Mouse (Mus musculus): ENCODE data around the gene Ndufs8.

Gene Ndufs8

GRCm38 (mm10) chr19:3930262-3931057 lies 17.9 kb upstream of the Ndufs8 start:
- DNase-seq = no peak

GRCm38 (mm10) chr19:3929211-3929941 lies 16.8 kb upstream of the Ndufs8 start, which contains the start of gene Aldh3b1:
Gene Aldh3b1 (minus strand): TSS chr19:3929808.
- peak; percentile 97 to 99 for DNase-seq

GRCm38 (mm10) chr19:3928779-3929178 lies 16.2 kb upstream of the Ndufs8 start:
- DNase-seq = no peak

DNA sequence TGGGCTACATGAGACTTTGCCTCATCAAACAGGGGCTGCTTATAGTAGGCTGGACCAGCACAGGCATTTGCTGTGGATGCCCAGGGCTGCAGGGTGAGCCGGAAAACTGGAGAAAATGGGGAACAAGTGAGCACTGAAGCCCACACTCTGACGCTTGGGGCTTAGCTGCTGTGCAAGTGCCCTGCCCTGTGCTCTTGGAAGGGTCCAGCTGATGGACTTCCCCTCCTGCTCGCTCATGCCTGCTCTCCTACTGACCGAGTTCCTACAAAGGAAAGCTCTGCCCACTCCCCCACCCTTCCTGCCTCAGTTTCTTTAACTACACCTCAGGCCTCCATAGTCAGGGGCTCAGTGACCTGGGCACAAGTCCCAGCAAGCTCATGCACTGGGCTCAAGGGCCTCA lies 15.4 kb upstream of the Ndufs8 start:
- DNase-seq = no peak

- no peak for DNase-seq
These were observed 14.1 kb upstream of the Ndufs8 start for GRCm38 (mm10) chr19:3926685-3927084.

DNA sequence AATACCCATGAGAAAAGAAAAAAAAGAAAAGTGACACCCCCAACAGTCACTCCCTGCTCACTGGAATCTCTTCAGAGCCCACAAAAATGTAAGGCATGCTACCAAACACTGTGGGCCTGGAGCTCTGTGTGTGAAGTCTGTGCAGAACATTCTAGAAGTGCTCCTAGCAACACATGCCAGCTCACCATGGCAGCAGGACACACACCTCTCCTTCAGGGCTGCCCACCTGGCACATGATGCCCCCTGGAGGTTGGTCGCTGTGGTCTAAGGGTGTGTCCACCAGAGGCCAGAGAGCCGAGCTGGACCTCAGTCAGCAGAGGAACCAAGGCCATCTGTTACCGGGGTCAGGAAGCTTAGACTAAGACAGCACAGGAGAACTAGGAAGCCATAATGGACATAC lies 13.7 kb upstream of the Ndufs8 start:
- peak in 1 of 2 experiments; percentile 39 for DNase-seq

DNA sequence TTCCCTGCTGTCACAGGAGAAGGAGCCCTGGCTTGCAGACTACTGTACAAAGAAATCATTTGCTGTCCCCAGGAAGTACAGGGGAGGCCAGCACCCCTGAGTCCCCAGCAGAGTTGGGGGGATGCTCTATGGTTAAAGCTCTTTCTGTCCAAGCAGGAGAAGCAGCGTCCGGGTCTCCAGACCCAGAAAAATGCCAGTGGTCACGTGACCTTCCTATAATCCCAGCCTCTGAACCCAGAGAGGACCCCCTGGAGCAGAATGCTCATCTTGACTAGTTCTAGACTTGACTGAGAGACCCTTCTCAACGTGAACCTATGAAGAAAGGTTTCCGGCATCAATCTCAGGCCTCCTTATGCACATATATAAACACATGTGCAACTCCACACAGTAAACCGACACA lies 13.3 kb upstream of the Ndufs8 start:
- DNase-seq = no peak

GRCm38 (mm10) chr19:3924868-3925267 lies 12.3 kb upstream of the Ndufs8 start:
- DNase-seq = no peak

DNA sequence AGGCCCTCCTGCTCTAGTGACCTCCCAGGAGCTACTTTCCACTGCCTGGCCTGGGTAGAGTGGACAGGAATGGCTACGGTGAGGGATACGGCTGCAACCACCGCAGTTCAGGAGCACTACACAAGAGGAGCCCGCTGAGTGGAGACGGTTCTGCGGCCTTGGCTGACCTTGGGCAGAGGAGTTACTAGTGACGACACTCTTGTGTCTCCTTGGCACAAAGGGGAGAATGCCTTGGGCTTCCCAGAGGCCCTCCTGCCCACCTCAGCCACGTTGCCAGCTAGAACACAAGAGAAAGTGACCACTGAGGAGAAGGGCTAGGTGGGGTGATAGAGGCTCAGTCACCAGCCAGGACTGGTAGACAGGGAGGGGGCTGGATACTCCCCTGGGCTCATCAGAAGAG lies 11.6 kb upstream of the Ndufs8 start:
- no peak for DNase-seq

DNA sequence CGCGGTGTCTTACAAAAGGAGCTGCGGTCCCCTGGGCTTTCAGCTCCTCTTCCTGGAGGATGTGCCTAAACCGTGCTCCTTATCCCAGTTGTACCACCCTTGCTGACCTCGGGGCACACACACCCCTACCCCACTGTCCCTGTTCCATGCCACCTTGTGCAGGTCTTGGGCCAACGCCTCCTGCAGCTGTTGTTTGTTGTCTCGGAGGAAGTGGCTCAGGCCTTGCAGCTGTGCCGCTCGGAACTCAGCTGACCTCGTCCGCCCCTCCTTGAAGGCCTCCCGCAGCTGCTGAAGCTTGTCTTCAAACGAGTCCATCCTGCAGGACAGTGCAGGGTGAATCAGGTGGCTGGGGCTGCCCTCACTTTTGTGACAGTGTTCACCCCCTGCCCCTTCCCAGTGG lies 11.0 kb upstream of the Ndufs8 start:
- peak in 1 of 2 experiments; percentile 54 for DNase-seq

- no peak for DNase-seq
These were observed 10.2 kb upstream of the Ndufs8 start for GRCm38 (mm10) chr19:3922661-3923371.

DNA sequence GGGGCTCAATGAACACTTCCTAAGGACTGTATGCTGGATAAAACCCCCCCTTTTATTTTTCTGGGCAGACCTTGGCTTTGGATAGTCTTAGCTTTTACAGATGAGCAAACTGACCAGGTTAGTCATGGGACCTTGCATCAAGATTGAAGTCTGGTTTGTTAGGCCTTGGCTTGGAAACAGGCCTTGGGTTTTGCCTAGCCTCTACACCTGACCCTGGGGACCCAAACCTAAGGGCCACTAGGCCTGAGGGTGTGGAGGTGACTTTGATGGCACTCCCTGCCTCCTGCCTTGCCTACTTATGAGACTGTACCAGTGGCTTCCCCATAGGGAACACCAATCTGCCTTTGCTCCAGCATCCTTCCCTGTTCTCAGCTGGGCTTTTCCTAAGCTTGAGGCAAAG lies 7.4 kb upstream of the Ndufs8 start:
- no peak for DNase-seq

DNA sequence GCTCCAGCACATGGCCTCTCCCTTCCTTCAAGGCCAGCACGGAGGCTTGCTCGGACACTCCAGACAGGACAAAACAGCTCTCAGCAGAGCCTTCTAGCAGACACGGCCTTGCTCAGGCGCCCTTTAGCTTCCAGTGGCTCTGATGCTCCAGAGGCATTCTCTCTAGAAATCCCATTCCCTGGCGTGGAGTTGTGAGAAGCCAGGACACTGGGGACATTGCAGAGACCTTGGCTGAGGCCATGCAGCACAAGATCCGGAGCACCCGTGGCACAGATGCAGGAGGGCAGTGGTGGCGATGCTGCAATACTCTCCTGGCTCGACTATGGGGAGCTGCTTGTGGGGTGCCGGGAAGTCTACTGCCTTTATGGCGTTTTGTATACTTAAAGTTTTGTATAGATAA lies 4.2 kb upstream of the Ndufs8 start:
- no peak for DNase-seq

DNA sequence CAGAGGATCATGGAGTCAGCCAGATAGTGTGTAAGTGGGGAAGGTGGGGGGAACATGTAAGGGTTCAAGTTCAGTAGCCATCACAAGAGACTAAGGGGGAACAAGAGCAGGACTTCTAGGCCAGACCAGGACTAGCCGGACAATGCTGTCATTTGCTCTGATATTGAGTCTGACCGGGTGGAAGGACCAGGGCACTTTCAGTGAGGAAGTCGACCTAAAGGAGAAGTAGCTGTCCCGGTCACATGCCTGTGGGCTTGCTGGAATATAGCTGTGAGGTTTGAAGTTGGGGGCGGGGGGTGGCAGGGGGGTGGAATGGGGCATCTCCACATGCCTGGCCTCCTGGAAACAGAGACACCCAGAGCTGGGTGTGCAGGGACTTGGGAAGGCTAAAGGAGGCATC lies 2.0 kb upstream of the Ndufs8 start:
- no peak for DNase-seq

DNA sequence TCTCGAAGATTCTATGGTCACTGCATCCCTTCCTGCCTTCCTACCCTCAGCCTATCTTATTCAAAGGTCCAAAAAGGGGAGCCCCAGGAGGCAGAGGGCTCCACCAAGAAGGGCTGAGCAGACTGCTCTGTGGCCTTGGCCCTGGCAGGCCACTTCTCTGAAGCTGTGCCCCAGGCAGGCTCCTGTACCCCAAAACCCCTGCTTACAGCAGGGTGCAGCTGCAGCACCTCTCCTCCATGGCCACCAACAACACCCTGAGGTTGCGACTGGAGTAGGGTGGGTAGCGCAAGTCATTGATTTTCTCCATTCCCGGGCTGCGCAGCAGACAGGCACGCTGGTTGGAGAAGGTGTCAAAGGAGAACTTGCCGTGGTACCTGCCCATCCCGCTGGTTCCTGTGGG lies 1.1 kb upstream of the Ndufs8 start:
- DNase-seq = no peak

DNA sequence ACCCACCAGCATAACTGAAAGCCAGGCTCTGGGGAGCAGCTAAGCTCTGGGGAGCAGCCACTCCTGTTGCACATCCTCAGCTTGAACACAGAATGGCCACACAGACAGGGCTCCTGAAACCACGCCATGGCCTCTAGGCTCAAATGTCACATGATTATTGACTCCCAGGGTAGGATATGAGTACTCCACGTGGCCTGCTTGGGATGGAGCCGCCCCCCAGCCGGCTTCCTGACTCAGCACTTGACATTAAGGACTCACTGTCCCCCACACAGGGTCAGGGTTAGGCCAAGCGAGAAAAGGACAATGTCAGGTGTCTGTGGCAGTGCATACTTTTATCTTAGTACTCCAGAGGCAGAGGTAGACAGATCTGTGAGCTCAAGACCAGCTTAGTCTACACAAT lies 2.4 kb downstream of the Ndufs8 start:
- DNase-seq = peak in 1 of 2 experiments; percentile 33

DNA sequence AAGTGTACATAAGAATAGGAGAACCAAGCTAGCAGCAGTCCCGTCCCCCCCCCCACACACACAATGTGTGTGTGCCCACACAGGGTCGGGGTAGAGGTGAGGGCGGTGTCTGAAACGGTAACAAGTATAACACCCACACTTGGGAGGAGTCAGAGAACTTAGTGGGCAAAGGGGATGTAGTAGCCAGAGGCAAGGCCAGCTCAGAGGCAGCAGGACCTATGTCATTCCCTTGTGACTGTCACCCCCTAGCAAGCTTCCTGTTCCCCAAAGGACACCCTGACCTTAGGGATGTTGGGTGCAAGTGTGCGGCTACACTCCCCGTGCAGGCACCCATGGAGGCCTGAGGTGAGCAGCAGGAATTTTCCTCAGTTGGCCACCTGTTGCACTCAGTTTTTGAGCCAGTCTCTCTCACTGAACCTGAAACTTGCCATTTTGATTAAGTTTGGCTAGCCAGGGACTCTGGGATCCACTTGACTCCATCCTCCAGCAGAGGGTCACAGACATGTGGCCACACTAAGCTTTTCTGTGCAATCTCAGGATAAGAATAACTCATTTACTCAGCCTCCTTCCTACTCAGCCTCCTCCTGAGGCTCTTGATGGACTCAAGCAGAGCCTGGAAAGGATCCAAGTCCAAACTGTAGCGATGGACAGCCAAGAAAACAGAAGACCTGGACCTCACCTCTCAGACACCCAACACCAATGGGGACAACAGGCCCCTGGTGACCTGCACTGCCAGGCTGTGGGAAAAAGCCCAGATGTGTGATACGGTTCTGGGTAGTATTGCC lies 4.5 kb downstream of the Ndufs8 start:
- no peak for DNase-seq

- peak; percentile 92 to 93 for DNase-seq
These were observed 5.5 kb downstream of the Ndufs8 start, which contains the start of gene Tcirg1 for GRCm38 (mm10) chr19:3906795-3907786. Gene Tcirg1 (minus strand): TSS chr19:3907133.

DNA sequence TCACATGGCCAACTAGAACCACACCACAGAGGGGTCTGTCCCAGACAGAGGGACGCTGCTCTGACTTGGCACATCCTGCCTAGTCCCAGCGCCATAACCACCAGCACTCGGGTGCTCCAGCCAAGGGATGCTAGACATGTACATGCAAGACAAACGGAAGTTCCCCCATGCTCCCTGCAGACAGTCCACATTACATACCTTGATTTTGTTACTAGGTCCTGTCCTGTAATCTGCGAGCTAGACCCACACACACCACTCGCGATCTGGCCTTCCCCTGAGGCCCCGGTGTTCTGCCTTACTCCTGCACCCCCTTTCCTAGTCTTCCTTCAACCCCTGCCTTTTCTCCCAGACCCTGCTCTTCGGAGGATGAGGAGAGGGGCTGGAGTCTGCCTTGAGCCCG lies 6.2 kb downstream of the Ndufs8 start:
- no peak for DNase-seq

- peak; percentile 58 to 60 for DNase-seq
These were observed 7.2 kb downstream of the Ndufs8 start for GRCm38 (mm10) chr19:3905261-3905969.

GRCm38 (mm10) chr19:3904363-3904675 lies 8.3 kb downstream of the Ndufs8 start:
- no peak for DNase-seq
